Mouse (Mus musculus) frontal cortex, postnatal 14 days (tissue): ENCODE results near the gene Piezo1.
A peak's percentile ranks its signal among the peaks of the same experiment; 100 is the strongest.

Source experiments
- DNase-seq, 2 experiments: peaks; one replicate each; pipeline ENCODE4 v3.0.0; 2022; ENCODE audit warnings: low spot score in 2 of 2

Piezo1 gene

GRCm38 (mm10) chr8:122546066-122546755 is 4.9 kb downstream of the Piezo1 start:
- no peak for DNase-seq

GRCm38 (mm10) chr8:122544138-122544537 is 7.0 kb downstream of the Piezo1 start:
- no peak for DNase-seq

- DNase-seq: no peak
These were observed 12.6 kb downstream of the Piezo1 start for GRCm38 (mm10) chr8:122538310-122539076.

- no peak for DNase-seq
These were observed 13.3 kb downstream of the Piezo1 start for GRCm38 (mm10) chr8:122537812-122538211.

- DNase-seq: no peak
These were observed 14.1 kb downstream of the Piezo1 start for GRCm38 (mm10) chr8:122537033-122537432.

- no peak for DNase-seq
These were observed 19.8 kb downstream of the Piezo1 start for GRCm38 (mm10) chr8:122531312-122531711.

- DNase-seq: no peak
These were observed 22.0 kb downstream of the Piezo1 start for GRCm38 (mm10) chr8:122529159-122529558.

DNA sequence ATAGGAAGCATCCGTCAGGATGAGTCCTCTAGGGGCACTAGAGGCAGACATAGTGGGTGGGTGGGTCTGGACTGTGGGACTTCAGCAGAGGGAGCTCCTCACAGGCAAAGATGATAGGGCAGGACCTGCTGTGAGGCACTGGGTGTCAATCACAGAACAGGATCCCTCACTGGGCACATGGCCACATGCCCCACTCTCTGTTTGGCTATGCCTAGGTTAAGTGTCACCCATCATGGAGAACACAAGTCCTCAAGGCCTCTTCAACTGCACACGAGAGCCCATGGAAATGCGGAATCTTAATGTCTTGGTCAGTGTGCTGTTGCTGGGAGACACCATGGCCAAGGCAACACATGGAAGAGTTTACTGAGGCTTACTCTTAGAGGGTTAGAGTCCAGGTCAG is 23.2 kb downstream of the Piezo1 start:
- DNase-seq: no peak

GRCm38 (mm10) chr8:122526526-122527170 is 24.5 kb downstream of the Piezo1 start:
- no peak for DNase-seq

GRCm38 (mm10) chr8:122526084-122526483 is 25.0 kb downstream of the Piezo1 start:
- no peak for DNase-seq

GRCm38 (mm10) chr8:122525004-122525403 is 26.1 kb downstream of the Piezo1 start:
- no peak for DNase-seq

DNA sequence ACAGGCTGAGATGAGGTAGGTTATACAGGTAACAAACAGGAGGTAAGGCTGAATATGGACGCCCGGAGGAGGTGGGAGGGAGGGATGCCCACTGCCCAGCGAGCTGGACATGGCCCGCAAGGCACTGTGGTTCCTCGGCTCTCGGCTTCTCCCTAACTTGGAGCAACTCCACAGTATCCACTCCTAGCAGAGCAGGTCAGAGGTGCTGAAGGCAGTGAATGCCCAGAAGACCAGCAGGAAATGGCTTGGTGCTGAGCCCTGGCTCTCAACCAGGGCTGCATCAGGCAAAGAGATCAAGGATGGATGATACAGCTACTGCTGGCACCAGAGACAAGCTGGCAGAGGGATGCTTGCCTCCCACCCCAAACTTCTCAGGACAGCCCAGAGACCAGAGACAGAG is 26.6 kb downstream of the Piezo1 start:
- no peak for DNase-seq

- peak; percentile 29 to 54 for DNase-seq
These were observed 27.3 kb downstream of the Piezo1 start for GRCm38 (mm10) chr8:122523652-122524360.

DNA sequence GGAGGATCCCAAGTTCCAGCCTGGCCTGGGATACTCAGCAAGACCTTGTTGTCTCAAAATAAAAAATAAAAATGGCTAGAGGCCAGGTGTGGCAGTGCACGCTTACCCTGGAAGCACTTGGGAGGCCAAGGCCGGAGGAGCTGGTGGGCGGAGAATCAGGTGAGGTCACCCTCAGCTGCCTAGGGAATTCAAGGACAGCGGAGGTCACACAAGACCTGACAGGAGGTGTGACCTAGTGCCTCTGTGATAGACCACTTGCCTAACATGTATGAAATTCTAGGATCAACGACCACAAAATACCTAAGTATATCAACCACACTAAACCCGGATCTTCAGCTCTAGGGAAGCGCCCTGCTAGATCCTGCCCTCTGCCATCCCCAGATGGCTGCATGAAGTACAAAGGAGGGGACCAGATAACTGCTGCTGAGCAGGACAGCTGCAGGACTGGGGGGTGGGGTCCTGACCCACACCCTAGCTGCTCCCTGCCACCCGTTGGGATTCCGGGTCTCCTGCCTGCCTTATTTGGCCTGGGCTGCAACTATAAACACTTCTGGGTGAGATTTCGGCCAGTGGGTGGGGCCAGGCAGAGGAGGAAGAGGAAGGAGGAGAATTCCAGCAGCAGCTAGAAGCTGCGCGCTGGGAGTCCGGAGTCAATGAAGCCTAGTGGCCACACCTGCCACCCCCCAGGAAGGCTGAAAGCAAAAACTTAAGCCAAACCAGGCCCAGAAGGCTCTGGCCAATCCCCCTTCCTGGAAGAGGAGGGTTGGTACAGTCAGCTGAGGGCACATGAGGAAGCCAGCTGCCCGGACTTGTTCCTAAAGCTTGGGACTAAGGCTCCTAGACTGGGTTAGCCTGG is 28.1 kb downstream of the Piezo1 start:
- no peak for DNase-seq

DNA sequence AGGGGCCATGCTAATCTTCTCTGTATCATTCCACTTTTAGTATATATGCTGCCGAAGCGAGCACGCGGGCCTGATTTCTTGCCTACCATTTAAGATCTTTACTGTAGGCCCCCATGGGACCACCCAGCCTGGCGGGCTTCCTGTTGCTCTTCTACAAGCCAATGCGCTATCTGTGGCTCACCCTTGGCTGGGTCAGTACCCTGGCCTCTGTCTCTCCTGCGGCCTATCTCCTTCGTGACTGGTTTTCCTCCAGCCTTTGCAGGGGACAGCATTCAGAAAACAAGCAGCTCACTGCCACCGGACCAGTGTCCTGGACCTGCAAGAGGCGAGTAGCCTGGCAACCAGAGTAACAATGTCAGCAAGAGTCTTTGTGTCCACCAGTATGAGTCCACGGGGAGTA is 30.5 kb downstream of the Piezo1 start:
- no peak for DNase-seq

DNA sequence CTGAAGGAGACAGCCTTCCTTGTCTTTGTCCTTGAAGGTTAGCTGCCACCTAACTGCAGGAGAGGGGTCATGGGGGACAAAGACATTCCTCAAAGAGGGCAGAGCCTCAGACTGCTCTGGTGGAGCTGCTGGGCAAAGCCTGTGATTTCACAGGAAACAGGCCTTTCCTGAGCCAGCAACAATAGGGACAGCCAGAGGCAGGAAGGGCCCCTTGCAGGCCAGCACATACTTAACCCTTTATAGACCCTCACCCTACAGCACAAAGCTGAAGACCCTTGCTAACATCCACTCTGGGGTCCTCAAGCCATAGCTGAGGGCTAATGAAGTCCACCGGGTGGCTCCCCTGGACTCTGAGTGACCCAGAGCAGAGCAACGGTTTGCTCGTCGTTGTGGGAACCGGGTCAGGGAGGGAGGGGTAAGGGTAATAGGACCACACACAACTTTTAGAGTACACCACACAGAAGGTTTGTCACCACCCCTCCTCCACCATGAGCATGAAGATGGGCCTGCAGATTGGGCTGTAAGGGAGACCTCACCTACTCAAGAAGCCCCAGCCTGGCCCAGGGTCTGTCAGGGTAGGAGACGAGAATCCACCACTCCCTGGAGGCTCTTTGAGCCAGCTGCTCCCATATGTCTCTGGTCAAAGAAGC is 33.5 kb downstream of the Piezo1 start:
- no peak for DNase-seq

DNA sequence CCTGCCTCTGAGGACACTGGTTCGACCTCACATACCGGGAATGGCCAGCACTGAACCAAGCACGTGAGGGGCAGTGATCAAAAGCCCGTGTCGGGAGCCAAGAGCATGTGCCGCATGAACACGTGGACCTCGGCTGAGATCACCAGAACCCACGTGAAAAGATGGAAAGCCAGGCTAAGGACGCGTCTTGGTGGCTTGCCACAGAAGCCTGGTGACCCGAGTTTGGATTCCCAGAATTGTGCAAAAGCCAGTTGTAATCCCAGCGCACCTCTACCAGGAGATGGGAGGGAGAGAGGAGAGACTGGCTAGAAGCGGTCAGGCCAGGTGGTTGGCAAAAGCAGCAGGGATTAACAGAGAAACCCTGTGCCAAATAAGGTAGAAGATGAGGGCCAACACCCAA is 35.4 kb downstream of the Piezo1 start:
- DNase-seq: no peak

- no peak for DNase-seq
These were observed 38.7 kb downstream of the Piezo1 start for GRCm38 (mm10) chr8:122512392-122512791.

DNA sequence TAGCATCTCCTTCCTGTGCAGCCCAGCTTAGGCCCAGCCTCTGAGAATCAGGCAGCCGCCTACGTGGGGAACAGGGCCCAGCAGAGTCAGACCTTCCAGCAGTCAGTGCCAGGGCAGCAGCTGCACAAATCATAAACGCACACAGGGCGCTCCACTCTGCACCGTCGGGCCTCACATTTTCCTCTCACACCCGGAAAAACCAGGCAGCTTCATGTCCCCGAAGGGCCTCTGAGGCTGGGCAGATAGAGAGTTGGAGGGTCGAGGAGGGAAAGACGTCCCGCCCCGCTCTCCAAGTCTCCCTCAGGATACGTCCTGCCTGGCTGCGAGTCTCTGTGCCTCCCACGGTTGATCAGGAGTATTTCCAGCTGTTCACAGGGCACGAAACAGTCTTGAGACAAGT is 39.6 kb downstream of the Piezo1 start:
- DNase-seq: no peak

DNA sequence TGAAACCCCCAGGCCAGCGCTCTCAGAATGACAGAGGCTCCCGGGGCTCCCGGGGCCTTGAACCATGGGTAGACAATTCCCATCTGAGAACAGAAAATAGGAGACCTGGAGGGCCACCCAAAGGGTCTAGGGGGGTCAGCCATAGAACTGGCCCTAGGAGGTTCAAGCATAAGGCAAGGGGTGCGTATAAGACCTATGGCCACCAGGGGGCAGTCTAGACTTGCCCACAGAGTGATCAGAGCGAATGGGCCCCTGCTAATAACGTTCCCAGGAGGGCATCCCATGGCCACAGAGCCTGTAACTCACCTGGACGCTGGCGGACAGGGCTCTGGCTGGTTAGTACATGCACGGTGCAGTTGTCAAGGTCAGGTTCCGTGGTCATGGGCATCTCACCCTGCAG is 50.3 kb downstream of the Piezo1 start:
- peak; percentile 46 to 64 for DNase-seq

DNA sequence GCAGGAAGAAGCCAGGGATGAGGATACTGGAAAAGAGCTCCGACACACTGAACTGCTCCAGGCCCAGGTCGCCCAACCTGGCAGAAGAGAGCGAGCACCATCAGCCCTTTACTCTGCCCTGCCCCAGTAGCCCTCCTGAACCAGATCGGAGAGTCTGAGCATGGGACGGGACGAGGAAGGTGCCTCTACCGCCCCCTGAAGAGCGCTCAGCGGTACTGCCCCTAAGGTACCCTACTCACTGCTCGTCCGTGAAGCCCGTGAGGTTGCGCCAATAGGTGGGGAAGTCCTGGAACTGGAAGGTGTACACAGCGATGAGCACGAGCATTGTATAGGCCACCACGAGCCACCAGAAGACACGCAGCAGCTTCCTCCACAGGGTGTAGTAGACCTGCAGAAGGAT is 53.2 kb downstream of the Piezo1 start:
- DNase-seq: no peak
